Mouse (Mus musculus) myocyte (in vitro differentiated cells): Measurements from ENCODE around the gene Nsun5. TPM values are rescaled to one million over a fixed set of nuclear protein-coding genes. Genes with fewer than 3 reads are reported as not detected.

Experiments
- H3K27me3 ChIP-seq: one replicate; pipeline ENCODE4 v1.6.1; 2011; ENCODE audit not compliant: control insufficient read depth, insufficient read depth, insufficient read length
- H3K36me3 ChIP-seq: one replicate; pipeline ENCODE4 v1.6.1; 2011; ENCODE audit not compliant: control insufficient read depth, insufficient read depth
- H3K4me2 ChIP-seq: one replicate; pipeline ENCODE4 v1.6.1; 2011; ENCODE audit warnings: low read depth, control low read depth
- H3K4me3 ChIP-seq: one replicate; pipeline ENCODE4 v1.5.1; 2011; ENCODE audit warnings: mild to moderate bottlenecking, control low read depth, moderate library complexity
- H3K79me2 ChIP-seq: one replicate; pipeline ENCODE4 v1.6.1; 2011; ENCODE audit not compliant: control insufficient read depth, insufficient read depth
- H3ac ChIP-seq: one replicate; pipeline ENCODE4 v1.6.1; 2011; ENCODE audit not compliant: control insufficient read depth, insufficient read length
- CEBPB ChIP-seq: IDR thresholded peaks from 2 replicates; pipeline ENCODE4 v1.6.1; 2011; ENCODE audit warnings: mild to moderate bottlenecking, moderate library complexity; ENCODE audit not compliant: poor library complexity, insufficient read depth, severe bottlenecking
- E2F4 ChIP-seq: IDR thresholded peaks from one replicate; pipeline ENCODE4 v1.6.1; 2011; ENCODE audit warnings: mild to moderate bottlenecking, control low read depth, moderate library complexity; ENCODE audit not compliant: insufficient read depth
- MAX ChIP-seq: IDR thresholded peaks from one replicate; pipeline ENCODE4 v1.6.1; 2011; ENCODE audit warnings: low read depth, mild to moderate bottlenecking, control low read depth
- MYOD1 ChIP-seq, 3 experiments: IDR thresholded peaks; one replicate each; pipeline ENCODE4 v1.6.1; 2011; ENCODE audit warnings: control low read depth in 2 of 3, low read depth in 2 of 3, mild to moderate bottlenecking in 2 of 3, moderate library complexity in 1 of 3; ENCODE audit not compliant: insufficient read length in 2 of 3, control insufficient read depth in 1 of 3
- MYOG ChIP-seq, 3 experiments: IDR thresholded peaks; one replicate each; pipeline ENCODE4 v1.6.1; 2011; ENCODE audit warnings: control low read depth in 2 of 3, low read depth in 2 of 3, mild to moderate bottlenecking in 2 of 3; ENCODE audit not compliant: insufficient read length in 2 of 3, control insufficient read depth in 1 of 3, insufficient read depth in 1 of 3
- POLR2A ChIP-seq: IDR thresholded peaks from one replicate; pipeline ENCODE4 v1.6.1; 2011; ENCODE audit warnings: low read depth, mild to moderate bottlenecking, control low read depth, moderate library complexity; ENCODE audit not compliant: insufficient read length
- POLR2AphosphoS2 ChIP-seq: IDR thresholded peaks from one replicate; pipeline ENCODE4 v1.6.1; 2011; ENCODE audit warnings: low read depth, control low read depth; ENCODE audit not compliant: insufficient read length
- REST ChIP-seq: IDR thresholded peaks from one replicate; pipeline ENCODE4 v1.6.1; 2011; ENCODE audit warnings: mild to moderate bottlenecking, control low read depth, moderate library complexity; ENCODE audit not compliant: insufficient read depth, insufficient read length
- SRF ChIP-seq: IDR thresholded peaks from one replicate; pipeline ENCODE4 v1.6.1; 2011; ENCODE audit warnings: low read depth; ENCODE audit not compliant: control insufficient read depth, insufficient read length
- TCF12 ChIP-seq: IDR thresholded peaks from one replicate; pipeline ENCODE4 v1.6.1; 2011; ENCODE audit warnings: mild to moderate bottlenecking, control low read depth; ENCODE audit not compliant: poor library complexity, insufficient read depth, severe bottlenecking
- TCF3 ChIP-seq: IDR thresholded peaks from one replicate; pipeline ENCODE4 v1.6.1; 2011; ENCODE audit warnings: low read depth, control low read depth; ENCODE audit not compliant: insufficient read length
- USF1 ChIP-seq: IDR thresholded peaks from one replicate; pipeline ENCODE4 v1.6.1; 2011; ENCODE audit warnings: low read depth, mild to moderate bottlenecking, control low read depth, moderate library complexity
- polyA plus RNA-seq: library from polyadenylated mRNA; unstranded; fragments of >200 nt; fragmentation: generic; extraction: Trizol; gene quantifications from one replicate; pipeline ENCODE4 v1.2.1, GENCODE M21; 2012; ENCODE audit warnings: missing spikeins

Gene Nsun5
- polyA plus RNA-seq, 1 experiment = 22.7 TPM

DNA sequence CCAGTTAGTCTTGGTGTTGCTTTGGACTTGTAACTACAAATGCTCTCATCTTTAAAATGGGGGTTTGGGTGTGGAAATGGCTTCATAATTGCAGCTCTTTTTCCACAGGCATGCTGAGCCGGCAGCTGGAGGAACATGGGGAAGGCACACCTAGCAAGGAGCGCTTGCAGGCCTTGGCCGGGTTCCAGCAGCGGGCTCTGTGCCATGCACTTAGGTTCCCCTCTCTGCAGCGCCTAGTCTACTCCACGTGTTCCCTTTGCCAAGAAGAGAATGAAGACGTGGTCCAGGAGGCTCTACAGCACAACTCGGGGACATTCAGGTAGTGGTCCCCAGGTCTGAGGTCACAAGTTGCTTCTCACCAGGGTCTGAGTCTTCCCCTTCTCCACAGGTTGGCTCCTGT is 5.4 kb downstream of the Nsun5 start:
- Histone ChIP-seq H3K27me3 (no peaks in the 10 kb centered on the region), H3K79me2 (peaks cover 13% of the 10 kb centered on the region), H3K36me3 (peaks cover 30% of the 10 kb centered on the region), H3K4me2 (no peak overlapping the region), H3K4me3 (no peak overlapping the region), H3ac (no peak overlapping the region)
- TF ChIP-seq USF1 (no peak), MYOG (IDR thresholded peaks at IDR 0.05; ENCODE audit: control insufficient read depth in 1 of 3, insufficient read depth in 1 of 3, insufficient read length in 2 of 3, low read depth in 2 of 3) (no peak), REST (no peak), TCF3 (no peak), POLR2AphosphoS2 (no peak), TCF12 (no peak), SRF (no peak), POLR2A (no peak), MAX (no peak), E2F4 (no peak), CEBPB (no peak), MYOD1 (IDR thresholded peaks at IDR 0.05; ENCODE audit: control insufficient read depth in 1 of 3, insufficient read length in 2 of 3, low read depth in 2 of 3) (no peak)

DNA sequence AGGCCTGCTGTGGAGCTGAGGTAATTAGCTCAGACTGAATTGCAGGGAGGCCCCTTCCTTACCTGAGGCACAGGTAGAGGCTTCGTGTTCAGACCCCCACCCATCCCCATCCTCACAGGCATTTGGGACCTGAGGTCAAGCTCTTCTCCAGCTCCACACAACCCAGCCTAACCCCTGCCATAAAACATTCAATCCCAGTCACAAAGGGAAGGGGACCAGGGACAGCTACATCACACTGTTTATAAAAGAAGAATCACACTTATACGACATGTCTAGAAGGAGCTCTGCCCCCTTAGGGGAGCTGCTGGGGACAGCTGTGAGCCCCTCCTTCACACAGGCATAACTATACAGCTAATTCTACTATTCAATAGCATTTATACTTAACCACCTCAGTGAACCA is 6.6 kb downstream of the Nsun5 start:
- H3K36me3 ChIP-seq = peaks cover 30% of the 10 kb centered on the region
- no peak overlapping the region for H3ac ChIP-seq
- H3K79me2 ChIP-seq = peaks cover 2% of the 10 kb centered on the region
- TF ChIP-seq POLR2A (no peak), MAX (no peak), MYOD1 (IDR thresholded peaks at IDR 0.05; ENCODE audit: control insufficient read depth in 1 of 3, insufficient read length in 2 of 3, low read depth in 2 of 3) (no peak), SRF (no peak), TCF12 (no peak), USF1 (no peak), E2F4 (no peak), TCF3 (no peak), REST (no peak)
- no peak overlapping the region for H3K4me3 ChIP-seq
- H3K4me2 ChIP-seq = no peak overlapping the region
- no peaks in the 10 kb centered on the region for H3K27me3 ChIP-seq

DNA sequence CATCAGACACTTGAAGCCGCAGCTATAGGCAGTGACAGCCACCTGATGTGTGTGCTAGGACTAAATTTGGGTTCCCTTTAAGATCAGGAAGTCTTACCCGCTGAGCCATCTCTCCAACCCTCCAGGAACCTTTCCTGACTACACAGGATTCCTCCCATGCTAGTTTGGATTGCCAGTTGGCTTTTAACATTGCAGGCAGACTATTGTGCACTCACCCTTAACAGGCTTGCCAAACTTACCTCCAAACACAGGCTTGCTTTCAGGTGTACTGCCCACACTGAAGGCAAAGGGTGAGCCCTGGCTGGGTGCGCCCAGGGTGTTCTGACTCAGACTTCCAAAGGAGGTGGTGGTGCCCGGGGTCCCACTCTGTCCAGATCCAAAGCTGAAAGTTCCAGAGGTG is 10.9 kb downstream of the Nsun5 start:
- Histone ChIP-seq H3K4me3 (no peak overlapping the region), H3K36me3 (peaks cover 26% of the 10 kb centered on the region), H3K27me3 (no peaks in the 10 kb centered on the region), H3K4me2 (no peak overlapping the region), H3K79me2 (no peaks in the 10 kb centered on the region), H3ac (no peak overlapping the region)
- TF ChIP-seq SRF = no peak
- no peak for TF ChIP-seq MYOD1 (IDR thresholded peaks at IDR 0.05; ENCODE audit: control insufficient read depth in 1 of 3, insufficient read length in 2 of 3, low read depth in 2 of 3)
- TF ChIP-seq CEBPB = no peak
- no peak for TF ChIP-seq REST
- no peak for TF ChIP-seq USF1
- TF ChIP-seq TCF12 = no peak
- no peak for TF ChIP-seq E2F4
- no peak for TF ChIP-seq POLR2A
- no peak for TF ChIP-seq MAX

DNA sequence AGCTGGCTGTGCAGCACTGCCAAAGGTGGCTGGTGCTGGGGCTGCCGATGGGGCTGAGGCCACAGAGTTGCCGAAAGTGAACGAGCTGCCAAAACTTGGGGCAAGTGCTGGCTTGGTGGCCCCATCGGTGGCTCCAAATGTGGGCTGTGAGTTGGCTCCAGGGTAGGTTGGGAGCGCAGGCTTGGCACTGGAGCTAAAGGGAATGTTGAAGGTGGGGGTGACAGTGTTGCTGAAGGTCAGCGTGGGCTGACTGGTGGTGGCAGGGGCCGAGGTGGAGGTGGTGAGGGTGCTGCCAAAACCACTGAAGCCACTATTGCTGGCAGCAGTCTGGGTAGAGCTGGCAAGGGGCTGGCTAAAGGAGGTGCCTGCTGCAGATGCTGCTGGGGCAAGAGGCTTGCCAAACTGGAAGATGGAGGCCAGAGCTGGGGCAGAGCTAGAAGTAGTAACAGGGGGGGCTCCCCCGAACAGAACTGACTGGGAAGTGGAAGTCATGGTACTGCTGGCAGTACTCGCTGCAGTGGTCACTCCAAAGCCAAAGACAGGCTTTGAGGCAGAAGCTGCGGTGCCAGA is 11.7 kb downstream of the Nsun5 start:
- TF ChIP-seq TCF3 = no peak
- TF ChIP-seq REST = no peak
- no peak for TF ChIP-seq CEBPB
- TF ChIP-seq TCF12 = no peak
- TF ChIP-seq MYOG (IDR thresholded peaks at IDR 0.05; ENCODE audit: control insufficient read depth in 1 of 3, insufficient read depth in 1 of 3, insufficient read length in 2 of 3, low read depth in 2 of 3) = no peak
- TF ChIP-seq MAX = no peak
- TF ChIP-seq MYOD1 (IDR thresholded peaks at IDR 0.05; ENCODE audit: control insufficient read depth in 1 of 3, insufficient read length in 2 of 3, low read depth in 2 of 3) = no peak
- no peak for TF ChIP-seq POLR2A
- TF ChIP-seq USF1 = no peak
- no peak for TF ChIP-seq POLR2AphosphoS2
- no peak for TF ChIP-seq SRF
- Histone ChIP-seq H3K4me2 (no peak overlapping the region), H3K79me2 (no peaks in the 10 kb centered on the region), H3ac (no peak overlapping the region), H3K27me3 (no peaks in the 10 kb centered on the region), H3K4me3 (no peak overlapping the region), H3K36me3 (peaks cover 22% of the 10 kb centered on the region)

DNA sequence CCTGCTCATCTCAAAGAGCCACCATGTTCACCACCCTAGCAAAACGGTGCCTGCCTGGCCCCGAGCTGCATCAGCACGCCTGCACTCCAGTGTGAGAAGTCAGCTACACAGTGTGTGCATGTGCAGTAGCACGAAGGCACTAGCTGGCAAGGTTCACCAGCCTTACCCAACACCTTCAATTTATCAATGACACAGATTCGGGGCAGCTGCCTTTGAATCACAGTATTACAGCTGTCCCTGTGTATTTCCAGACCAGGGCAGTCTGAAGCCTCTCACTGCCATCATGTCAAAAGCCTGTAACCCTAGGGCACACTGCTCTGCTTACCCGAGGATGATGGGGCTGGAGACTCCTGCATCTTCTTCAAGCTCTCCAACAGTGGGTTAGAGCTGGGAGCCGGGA is 13.0 kb downstream of the Nsun5 start:
- no peaks in the 10 kb centered on the region for H3K27me3 ChIP-seq
- H3K36me3 ChIP-seq = peaks cover 19% of the 10 kb centered on the region
- H3K79me2 ChIP-seq = no peaks in the 10 kb centered on the region
- TF ChIP-seq TCF3 = no peak
- TF ChIP-seq MAX = no peak
- TF ChIP-seq POLR2AphosphoS2 = no peak
- no peak for TF ChIP-seq E2F4
- no peak for TF ChIP-seq MYOG (IDR thresholded peaks at IDR 0.05; ENCODE audit: control insufficient read depth in 1 of 3, insufficient read depth in 1 of 3, insufficient read length in 2 of 3, low read depth in 2 of 3)
- no peak overlapping the region for H3ac ChIP-seq
- H3K4me2 ChIP-seq = no peak overlapping the region
- no peak overlapping the region for H3K4me3 ChIP-seq
